Mouse (Mus musculus) embryo, embryonic 11 days (tissue): ENCODE measurements around the gene Cby3.
"Not testable (repeated sequence)": the region's sequence is repeated elsewhere in the genome, so short reads cannot be mapped to it uniquely, and the experiment has no call there.

Source experiments
- DNase-seq: peaks from one replicate; pipeline ENCODE4 v3.0.0-alpha.2; 2015

Cby3 gene

DNA sequence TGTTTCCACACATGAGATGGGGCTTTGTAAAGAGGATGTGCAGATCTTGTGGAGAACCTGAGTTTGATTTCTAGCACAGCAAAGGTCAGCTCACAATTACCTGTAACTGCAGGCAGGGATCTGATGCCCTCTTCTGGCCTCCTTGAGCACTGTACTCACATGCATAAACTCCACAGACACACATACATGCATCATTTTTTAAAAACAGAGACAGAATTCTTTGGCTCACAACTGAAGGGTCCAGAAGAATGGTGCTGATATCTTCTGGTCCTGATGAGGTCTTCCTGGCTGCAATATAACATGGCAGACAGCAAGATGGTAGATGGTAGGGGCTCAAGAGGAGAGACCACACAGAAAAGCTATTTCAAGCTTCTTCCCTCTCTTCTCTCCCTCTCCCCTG is at the start of gene Cby3:
Cby3 (plus strand) TSS at position 301 of the 400 bp plus-strand sequence.
- DNase-seq: no peak

GRCm38 (mm10) chr11:50312803-50313202 is 41.5 kb upstream of the Cby3 start:
- no peak for DNase-seq

DNA sequence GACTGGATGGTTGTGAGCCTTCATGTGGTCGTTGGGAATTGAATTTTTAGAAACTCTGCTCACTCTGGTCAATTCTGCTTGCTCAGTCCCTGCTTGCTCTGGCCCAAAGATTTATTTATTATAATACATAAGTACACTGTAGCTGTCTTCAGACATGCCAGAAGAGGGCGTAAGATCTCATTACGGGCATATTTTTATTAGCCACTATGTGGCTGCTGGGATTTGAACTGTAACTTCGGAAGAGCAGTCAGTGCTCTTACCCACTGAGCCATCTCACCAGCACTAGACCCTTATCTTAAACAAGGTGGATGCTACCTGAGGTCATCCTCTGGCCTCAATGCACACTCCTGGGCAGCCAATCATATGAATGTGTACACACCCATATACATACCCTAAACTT is 34.9 kb upstream of the Cby3 start:
- DNase-seq: not testable (repeated sequence)

- no peak for DNase-seq
Measured at GRCm38 (mm10) chr11:50321239-50321638, 33.0 kb upstream of the Cby3 start.

DNA sequence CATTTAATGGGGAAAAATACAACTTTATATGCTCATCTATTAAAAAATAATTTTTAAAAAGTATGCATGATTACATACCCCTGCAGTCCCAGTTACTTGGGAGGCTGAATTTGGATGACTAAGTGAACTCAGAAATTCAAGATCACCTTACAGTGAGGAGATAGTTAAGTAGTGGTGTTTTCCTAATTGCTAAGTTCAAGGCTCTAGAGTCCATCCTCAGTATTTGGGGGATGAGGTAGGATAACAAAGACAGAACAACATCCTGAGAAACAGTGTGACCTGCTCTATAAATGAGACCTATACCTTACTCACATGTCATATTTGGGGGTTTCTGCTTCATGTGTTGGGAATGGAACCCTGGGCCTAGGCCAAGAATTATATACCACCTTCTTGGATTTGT is 31.9 kb upstream of the Cby3 start:
- DNase-seq: no peak

- no peak for DNase-seq
Measured at GRCm38 (mm10) chr11:50323843-50324242, 30.4 kb upstream of the Cby3 start.

DNA sequence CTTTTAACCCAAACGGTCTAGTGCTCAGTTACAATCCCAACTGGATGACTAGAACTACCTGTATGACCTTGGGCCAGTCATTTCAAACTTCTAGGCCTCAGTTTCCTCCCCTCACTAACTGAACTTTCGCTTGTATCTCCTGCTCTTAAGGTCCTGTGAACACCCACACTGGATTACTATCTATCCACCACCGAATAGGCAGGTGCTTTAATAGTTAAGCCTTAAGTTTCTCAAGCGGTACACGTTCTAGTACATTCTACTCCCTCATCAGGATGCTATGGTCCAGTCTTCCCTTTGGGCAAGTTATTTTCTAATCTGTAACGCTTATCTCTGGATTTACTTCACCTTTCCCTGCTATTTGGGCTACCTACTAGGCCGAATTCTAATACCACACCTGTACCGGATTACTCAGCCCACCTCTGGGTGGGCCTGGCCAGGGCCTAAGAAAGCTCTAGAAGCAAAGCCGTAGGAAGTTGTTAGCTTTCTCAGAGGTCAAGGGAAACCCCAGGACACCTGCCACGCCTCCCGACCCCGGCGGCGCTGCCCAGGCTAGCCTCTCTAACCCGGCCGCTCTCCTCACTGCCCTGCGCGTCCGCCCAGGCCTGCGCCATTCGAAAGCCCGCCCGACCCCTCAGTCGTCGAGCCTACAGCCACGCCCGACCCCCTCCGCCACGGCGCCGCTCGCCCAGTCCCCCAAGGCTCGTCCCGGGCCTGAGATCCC is 29.4 kb upstream of the Cby3 start:
- DNase-seq: no peak

DNA sequence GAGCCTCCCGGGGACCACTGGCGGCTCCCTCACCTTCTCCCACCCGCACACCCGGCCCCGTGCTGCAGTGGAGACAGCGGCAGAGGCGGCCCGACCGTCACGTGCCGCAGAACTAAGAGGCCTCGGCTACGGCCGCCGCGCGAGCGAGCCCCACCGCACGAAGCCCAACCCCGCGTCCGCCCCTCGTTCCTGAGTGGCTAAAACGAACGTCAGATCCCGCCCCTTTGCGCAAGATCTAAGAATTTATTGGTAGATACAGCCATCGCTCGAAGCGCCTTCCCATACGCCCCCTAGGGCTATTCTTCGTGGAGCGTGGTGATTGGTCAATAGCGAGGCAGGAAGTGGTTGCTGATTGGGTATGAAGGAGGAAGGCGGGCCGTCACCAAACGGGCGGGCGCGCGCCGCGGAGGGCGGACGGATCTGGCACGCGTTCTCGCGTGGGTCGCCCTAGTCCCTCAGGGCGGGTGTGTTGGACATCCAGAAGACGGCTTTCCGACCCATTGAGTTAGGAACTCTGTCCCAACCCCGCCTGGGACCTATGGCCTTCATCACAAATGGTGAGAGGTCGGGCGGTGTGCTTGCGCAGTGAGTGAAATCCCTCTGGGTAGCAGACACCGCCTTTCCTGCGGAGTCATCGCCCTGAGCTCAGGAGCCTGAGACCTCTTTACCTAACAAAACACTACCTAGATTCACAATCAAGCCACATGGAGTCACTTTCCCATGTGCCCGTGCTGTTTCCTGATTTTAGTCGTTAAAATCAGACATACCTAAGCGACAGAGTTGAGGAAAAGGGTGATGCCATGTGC is 28.6 kb upstream of the Cby3 start, which contains the start of gene Canx:
Canx (minus strand) TSS at position 178 of the 806 bp plus-strand sequence.
- DNase-seq: peak; percentile 100

GRCm38 (mm10) chr11:50326302-50326966 is 27.8 kb upstream of the Cby3 start:
- peak; percentile 13 for DNase-seq

GRCm38 (mm10) chr11:50328075-50328625 is 26.1 kb upstream of the Cby3 start:
- DNase-seq: no peak

DNA sequence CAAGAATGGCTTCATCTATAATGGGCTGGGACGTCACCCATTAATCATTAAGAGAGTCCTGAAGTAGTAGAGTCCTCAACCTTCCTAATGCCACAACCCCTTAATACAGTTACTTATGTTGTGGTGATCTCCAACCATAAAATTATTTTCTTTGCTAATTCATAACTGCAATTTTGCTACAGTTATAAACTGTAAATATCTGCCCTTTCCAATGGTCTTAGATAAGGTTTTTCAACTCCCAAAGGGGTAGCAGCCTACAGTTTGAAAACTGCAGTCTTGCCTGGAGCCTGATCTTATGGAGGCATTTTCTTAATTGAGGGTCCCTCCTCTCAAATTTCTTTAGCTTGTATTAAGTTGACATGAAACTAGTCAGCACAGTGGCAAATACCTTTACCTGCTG is 24.9 kb upstream of the Cby3 start:
- no peak for DNase-seq

DNA sequence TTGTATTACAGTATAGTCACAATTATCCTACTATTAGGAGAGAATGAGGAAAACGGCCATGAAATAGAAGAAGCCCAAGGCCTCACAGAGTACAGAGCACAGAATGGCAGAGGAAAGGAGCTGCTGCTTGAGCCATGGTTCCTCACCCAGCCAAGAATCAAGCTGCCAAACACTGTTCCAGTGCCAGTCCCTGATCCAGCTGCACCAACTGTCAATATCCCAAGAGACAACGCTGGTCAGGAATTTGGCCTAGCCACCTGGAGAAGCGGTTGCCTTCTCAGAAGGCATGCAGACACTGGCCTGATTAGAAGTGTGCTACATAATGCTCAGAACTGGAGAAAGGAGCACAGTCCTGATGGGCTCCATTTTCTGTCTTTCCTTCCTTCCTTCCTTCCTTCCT is 21.1 kb upstream of the Cby3 start:
- no peak for DNase-seq

DNA sequence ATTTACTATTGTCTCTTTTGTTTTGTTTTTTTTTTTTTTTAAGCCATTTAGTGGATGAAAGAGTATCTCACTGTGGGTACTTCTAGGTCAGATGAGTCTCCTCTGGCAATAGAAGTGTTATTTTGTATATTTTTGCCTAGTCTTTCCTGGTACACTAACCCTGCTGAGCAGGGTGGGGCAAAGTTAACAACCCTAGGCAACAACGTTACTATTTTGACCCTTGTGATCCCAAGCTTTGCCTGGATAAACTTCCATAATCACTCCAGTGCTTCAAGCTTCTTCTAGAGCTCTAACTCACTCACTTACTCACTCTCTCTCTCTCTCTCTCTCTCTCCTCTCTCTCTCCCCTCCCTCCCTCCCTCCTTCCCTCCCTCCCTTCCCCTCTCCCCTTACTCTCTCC is 18.1 kb upstream of the Cby3 start:
- no peak for DNase-seq

DNA sequence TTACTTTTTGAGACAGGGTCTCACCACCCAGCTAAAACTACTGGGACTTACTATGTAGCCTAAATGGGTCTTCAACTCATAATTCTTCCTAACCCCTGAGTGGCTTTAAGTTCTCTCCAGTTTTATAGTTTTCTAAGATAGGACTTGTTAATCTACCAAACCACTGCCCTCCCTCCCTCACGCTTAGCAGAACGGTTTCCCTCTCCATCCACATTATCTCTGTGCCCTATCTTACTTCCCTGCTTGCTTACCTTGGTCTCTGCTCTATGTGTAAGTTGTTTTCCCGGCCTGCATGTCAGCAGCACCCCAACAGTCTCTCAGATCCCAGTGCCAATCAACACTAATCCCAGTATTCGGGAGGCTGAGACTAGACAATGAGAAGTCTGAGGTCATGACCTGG is 17.4 kb upstream of the Cby3 start:
- DNase-seq: no peak

DNA sequence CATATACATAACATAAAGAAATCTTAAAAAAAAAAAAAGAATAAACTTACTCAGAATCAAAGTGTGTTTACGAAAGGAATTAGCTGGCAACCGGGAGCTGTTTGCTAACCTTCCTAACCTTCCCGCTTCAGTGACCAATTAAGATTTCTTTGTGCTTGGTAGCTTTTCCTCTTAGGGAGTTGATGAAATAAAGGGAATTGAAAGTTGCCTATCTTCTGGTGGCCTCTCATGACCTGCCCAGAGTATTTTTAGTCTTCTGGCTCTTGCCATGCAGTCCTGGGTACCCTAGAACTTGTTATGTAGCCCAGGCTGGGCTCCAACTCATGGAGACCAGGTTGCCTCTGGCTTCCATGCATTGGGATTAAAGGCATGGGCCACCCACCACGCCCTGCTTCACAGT is 8.8 kb upstream of the Cby3 start:
- DNase-seq: no peak

DNA sequence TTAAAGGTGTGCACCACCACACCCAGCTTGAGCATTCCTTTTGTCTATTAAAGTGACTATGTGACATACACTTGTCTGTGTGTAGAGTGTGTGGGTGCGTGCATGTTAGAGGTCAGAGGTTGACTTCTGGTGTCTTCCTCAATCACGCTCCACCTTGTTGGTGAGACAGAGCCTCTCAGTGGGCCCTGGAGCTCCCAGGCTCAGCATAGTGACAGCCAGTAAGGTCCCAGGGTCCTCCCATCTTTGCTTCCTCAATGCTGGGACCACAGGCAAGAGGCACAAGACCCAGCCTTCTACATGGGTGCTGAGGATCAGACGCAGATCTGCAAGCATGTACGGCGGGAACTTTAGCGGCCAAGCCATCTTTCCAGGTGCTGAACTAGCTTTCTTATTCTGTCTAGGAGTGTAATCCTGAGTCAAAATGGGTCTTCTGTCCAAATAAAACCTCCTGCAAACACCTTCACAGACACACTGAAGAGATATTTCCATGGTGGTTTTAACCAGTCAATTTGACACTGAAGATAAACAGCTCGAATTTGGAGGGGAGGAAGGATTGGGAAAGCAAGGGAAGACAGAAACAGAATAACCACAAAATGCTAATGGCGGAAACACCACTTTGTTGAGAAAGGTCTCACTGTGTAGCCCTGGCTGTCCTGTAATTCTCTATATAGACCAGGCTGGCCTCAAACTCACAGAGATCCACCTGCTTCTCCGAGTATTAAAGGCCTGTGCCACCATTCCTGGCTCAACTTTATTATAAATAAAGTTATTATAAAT is 7.8 kb upstream of the Cby3 start:
- no peak for DNase-seq

GRCm38 (mm10) chr11:50352177-50352576 is 2.1 kb upstream of the Cby3 start:
- DNase-seq: no peak

- no peak for DNase-seq
Measured at GRCm38 (mm10) chr11:50354851-50355250, 589 bp downstream of the Cby3 start.

DNA sequence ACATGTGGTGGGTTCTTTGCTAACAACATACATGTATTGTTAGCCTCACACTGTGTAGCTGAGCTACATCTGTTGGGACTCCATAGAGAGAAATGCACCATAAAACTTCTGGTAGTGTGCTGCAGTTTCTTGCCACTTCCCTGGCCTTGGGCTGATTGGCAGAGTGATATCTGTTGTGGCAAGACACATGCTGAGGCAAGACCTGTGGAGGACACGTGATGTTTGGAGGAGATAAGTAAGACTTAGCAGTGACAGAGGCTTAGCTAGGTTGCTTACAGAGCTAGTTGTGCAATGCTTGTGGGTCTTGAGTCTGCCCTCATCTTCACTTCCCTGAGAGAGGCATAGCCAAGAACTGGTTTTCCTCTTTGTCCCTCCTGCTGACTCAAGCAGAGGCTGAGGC is 1.1 kb downstream of the Cby3 start:
- no peak for DNase-seq

GRCm38 (mm10) chr11:50358950-50359861 is 4.9 kb downstream of the Cby3 start:
- peak; percentile 86 for DNase-seq

DNA sequence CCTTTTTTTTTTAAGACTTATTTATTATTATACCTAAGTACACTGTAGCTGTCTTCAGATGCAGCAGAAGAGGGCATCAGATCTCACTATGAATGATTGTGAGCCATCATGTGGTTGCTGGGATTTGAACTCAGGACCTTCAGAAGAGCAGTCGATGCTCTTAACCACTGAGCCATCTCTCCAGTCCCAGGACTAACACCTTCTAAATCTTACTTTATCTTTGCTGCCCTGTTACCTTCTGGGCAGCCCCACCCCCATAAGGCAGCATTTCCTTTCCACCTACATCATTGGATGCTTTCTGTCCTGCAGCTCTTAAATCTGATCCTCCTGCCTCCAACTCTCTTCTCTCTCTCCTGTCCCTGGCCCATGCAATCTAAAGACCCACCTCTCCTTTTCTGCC is 7.0 kb downstream of the Cby3 start:
- not testable (repeated sequence) for DNase-seq

- peak; percentile 78 for DNase-seq
Measured at GRCm38 (mm10) chr11:50364548-50364947, 10.3 kb downstream of the Cby3 start.
